Mouse (Mus musculus): ENCODE data around the gene Pced1a.

DNA sequence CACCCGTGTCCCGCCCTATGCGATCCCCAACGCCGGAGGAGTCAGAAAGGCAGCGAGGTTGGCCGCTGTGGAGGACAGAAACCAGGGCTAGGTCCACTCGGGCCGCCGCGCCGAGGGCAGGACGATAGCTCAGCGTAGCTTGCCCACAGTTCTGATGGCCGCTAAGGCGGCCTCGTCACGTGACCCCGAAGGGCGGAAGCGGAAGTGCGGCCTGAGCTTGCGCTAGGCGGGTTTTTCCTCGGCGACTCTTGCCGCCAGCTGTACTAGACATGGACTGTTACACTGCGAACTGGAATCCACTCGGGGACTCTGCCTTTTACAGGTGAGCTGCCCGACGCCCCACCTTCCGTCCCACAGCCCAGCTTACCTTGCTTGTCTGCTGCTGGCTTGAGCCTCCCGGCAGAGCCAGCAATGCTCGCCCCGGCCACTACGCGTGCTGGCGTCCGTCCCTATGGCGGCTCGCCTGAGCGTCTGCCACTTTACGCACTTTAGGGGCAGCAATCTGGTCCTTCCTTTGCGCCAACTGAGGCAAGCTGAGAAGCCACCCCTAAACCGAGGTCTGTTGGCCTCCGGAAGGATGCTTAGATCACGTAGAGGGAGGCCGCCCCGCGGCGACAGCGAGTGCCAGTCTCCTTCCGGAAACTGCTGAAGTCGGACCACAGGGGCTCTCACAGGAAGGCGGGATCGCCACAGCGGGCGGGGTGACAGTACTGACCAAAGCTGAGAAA lies at the start of gene Pced1a, which contains the start of gene Vps16:
- TF ChIP-seq GATA1 (IDR thresholded peaks at IDR 0.05; ENCODE audit: low read length) (no peak), TAL1 (IDR thresholded peaks at IDR 0.05; ENCODE audit: low read length) (no peak)

Data from erythroblast, embryonic 14.5 days (primary cell).